Mouse (Mus musculus): ENCODE measurements around the gene Ttll5.

Ttll5 gene

DNA sequence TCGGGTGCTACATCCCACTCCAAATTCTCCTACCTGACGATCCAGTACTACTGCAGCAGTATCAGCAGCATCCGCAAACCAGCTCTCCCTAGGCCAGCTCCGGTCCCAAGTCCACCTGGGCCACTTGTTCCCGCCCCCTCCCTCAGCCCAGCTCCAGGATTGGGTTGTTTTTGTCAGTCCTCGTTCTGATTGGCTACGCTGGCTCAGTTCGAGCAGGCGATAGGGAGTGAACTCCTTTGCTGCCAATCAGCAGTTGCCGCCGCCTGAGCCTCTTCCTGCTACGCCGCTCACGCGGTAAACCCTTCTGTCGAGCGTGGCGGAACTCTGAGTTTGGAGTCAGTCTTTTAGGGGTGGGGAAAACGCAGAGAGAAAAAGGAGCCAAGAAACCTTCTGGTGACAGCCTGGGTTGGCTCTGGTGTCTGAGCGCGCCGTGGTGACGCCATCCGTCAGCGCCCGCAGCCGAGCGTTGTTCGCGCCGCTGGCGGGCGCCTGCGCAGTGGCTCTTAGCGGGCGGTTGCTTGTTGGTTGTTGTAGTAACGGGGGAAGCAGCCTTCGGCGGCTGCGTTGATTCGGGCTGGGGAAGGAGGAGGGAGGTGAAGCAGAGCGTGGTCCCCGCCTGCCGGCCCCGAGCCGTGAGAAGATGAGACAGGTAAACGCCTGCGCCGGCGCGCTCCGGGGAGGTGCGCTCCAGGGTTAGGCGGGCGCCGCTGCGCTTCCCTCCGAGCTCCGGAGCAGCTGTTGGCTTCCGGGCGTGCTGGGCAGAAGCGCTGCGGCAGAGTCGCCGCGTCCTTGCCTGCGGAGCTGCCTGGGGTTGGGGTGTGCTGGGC lies at the start of gene Ttll5, which contains the start of gene Erg28:
Gene Ttll5, plus strand, starts transcription at position 222 of the 827 bp plus-strand sequence.
Gene Erg28, minus strand, starts transcription at position 113 of the 827 bp plus-strand sequence.
- DNase-seq (ENCODE audit: extremely low read depth, low read depth), result peak; percentile 93

DNA sequence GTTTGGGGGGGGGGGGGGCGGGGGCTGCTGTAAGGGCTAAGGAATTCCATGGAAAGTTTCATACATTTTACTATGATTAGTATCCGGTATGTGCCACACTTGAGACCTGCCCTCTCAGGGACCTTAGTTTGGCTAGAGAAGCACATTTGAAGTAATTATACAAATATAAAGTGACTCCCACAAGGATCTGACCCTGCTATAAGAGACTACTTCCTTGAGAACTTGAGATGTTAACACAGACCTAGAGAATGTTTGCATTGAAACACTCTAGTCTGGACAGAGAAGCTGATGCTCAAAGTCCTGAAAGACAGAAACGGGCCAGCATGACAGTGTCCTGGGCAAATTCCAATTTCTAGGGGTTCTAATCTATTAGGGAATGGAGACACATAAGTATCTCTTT lies 45.5 kb upstream of the Ttll5 start:
- no peak for DNase-seq (ENCODE audit: extremely low read depth, low read depth)

DNA sequence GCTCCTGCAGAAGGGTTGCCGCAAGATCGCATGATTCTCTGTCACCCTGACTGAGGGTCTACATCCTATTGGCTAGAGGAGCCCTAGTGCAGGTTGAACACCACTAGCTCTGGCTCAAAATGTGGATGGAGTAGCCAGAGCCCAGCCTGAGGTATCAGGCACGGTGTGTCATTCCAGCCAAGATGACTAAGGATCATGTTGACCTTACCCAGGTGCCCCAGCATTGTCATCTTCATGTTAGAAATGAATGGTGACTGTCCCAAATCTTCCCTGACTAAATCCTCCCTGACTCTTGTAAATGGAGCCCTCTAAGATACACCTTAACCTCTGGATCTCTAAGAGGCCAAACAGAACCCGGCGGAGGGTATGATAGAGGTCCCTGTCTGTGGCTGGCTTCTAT lies 44.8 kb upstream of the Ttll5 start:
- no peak for DNase-seq (ENCODE audit: extremely low read depth, low read depth)

DNA sequence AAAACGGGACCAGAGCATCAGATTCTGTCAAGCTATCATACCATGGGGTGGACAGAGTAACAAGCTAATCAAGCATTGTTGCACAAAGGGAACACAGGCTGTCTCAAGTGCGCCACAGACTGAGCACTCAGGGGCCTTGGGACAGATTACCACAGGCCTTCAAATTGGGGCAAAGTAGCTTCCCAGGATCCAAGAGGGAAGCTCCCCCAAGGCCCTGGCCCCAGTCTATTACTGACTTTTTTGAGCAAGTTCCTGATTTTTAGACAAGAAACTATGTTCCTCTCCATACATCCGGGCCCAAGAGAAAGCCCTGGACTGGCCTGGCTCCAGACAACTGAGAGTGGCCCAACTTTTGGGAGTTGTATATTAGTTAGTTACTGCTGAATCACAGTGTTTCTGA lies 42.9 kb upstream of the Ttll5 start:
- DNase-seq (ENCODE audit: extremely low read depth, low read depth), result no peak

DNA sequence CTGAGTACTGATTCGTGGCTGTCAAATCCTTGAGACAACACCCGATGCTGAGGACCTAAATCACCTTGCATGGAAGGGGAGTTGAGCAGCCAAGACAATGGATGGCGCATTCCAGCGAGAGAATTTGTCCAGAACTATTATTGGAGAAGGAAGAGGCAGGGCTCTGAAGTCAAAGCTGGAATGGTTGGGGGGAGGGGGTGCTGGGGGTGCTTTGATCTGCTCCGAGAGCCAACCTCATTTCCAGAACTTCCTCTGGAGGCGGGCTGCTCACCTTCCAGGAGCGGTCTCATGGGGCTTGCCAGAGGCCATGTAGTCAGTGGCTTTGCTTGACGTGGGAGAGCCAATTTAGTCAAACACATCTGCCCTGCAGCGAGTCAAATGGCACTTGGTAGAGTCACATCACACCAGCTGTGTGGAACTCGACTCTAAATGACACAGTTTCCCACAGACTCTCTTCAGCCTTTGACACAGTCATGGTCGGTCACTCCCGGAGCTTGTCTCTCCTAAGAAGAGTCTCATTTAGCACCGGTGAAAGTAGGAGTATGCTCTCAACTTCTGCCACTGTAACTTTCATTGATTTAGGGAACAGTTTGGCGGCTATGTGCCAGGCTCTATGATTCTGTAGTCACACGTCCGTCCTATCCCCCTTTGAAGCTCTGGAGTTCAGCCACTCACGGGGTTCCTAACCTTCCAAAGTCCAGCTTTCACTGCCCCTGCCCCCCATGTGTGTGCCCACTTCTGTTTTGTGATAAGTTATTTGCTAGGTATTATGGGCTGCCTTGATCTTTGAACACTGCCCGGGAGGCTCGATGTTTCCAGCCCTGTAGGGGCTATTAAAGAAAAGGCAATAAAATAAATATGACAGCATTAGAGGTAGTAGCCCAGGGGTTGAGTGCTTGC lies 39.3 kb upstream of the Ttll5 start:
- DNase-seq (ENCODE audit: extremely low read depth, low read depth), result no peak

DNA sequence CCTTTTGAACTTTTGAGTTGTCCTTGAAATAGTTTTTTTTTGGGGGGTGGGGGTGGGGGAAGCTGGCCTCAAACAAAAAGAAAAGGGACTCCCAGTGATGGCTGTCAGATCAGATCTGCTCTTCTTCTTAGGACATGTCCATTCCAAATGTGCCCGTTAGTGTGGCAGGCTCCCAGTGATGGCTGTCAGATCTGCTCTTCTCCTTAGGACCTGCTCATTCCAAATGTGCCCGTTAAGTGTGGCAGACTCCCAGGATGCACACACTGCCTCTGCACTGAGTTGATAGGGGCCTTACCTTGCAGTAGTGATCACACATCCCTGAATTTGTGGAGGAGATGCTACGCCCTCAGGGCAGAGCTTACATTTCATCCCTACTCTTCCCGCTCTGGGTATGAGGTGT lies 32.3 kb upstream of the Ttll5 start:
- DNase-seq (ENCODE audit: extremely low read depth, low read depth), result no peak

DNA sequence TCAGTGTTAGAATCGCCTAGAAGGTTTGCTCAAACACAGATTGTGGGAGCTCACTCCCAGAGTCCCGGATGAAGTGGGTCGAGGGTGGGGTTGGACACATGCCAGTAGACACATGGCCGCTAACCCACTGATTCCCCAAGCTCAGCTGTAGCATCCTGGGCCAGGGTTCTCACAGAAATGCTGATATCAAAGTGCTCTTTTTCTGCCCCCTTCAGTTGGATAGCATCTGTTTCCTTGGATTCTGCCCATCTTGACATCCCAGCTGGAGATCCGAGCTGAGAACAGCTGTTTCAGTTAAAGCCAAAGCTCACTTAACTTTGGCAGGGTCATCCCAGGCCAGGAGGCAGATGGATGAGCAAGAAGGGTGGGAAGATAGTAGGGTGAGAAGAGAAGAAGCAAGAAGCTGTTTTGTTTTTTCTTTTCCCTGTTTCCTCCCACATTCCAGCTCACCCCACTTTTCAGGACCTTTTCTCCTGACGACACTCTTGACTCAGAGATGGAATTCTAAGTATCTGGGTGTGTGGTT lies 31.6 kb upstream of the Ttll5 start:
- no peak for DNase-seq (ENCODE audit: extremely low read depth, low read depth)

DNA sequence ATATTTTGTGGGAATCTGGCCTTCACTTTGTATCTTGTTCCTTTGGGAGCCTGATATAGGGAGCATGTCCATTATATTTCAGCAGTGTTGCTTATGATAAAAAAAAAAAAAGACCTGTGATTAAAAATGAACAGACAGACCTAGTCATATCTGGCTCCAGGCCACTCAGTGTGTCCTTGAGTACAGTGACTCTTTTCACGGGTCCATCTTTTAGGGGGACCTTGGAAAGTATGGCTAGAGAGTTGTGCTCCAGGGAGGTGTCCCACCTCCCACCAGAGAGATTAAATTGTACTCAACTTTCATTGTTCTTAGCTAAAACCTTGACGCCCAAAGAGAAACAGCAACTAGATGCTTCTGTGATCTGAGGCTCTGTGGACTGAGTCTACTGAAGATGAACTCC lies 30.4 kb upstream of the Ttll5 start:
- DNase-seq (ENCODE audit: extremely low read depth, low read depth), result no peak

DNA sequence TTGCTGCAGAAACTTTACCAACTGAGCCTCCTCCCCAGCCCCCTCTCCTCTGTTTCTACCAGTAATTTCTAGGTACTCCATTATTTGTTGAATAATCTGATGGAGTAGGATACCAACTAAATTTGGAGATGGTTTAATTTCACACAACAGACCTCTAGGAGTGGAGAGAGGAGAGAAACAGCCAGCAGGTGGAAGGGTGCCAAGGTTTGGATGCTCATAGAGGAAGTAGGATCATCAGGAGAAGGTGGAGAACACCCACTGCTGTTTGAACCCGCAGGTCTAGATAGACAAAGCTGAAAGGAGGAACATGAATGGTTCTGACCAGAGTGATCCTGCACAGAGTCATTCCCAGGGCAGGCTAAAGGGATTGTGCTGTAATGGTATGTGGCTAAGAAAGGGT lies 28.9 kb upstream of the Ttll5 start:
- no peak for DNase-seq (ENCODE audit: extremely low read depth, low read depth)

DNA sequence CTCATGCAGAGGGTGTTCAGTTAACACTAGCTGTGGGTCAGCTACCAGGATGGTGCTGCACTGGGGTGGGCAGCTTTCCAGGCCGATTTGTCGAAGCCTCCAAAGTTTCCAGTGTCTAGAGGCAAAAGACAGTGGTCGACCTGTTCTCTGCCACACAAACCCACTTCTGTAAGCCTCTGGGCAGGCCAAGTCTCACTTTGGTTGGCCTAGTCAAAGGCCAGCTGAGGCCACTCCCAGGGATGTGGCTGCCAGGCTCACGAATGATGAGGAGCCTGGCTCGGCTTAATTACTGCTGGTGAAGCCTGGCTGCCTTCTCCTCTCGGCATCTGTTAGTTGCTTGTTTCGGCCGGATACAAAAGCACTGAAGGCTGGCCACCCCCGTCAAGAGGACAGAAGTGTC lies 24.4 kb upstream of the Ttll5 start:
- DNase-seq (ENCODE audit: extremely low read depth, low read depth), result no peak

DNA sequence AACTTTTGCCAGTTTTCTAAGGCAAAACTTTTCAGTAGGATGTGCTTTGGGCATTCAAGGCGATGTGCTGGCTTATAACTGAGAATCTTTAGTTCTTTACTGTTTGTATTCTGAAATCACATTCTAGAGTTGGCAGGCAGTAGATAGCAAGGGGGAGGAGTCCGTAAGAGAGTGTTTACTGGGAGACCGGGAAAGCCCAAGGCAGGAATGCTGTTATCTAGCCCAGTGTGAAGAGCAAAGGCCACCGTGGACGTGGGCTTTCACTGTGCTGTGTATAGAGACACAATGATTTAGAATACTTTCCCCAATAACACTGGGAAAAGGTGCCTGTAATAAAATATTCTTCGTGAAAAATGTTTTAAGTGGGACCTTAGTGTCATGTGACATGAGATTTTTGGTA lies 14.7 kb upstream of the Ttll5 start:
- no peak for DNase-seq (ENCODE audit: extremely low read depth, low read depth)

DNA sequence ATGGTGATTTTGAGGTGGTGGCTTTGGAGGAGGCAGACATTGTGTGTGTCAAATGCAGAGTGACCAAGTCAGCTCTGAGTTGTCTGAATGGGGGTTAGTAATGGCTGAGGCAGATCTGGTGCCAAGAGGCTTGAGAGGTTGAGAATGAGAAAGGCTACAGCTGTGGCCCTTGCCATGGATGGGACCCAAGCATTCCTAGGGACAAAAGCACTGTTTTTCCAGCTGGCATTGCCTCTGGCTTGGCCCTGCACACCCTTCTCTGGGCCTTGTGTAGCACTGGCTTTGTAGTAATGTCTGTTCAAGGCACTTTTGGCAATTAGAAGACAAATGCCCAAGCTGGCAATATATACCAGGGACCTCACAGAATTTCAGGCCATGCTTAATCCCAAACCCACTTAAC lies 13.5 kb upstream of the Ttll5 start:
- no peak for DNase-seq (ENCODE audit: extremely low read depth, low read depth)

DNA sequence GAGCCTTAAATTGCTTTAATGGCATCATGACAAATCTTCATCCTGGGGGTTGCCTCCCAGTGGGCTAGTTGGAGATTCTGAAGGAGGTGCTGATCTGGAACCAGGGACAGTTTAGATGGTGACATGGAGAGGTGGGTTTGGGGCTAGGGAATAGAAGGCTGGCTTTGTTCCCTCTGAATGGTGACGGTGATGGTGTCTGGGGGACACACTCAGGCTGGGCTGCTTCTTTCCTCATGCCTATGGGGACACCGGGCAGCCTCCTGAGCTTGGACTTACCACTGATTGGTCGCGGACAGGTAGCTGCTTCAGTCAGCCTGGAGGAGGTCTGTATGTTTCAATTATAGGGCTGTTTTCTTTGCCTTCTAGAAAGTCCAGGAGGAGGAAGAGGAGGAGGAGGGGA lies 12.8 kb upstream of the Ttll5 start:
- no peak for DNase-seq (ENCODE audit: extremely low read depth, low read depth)

DNA sequence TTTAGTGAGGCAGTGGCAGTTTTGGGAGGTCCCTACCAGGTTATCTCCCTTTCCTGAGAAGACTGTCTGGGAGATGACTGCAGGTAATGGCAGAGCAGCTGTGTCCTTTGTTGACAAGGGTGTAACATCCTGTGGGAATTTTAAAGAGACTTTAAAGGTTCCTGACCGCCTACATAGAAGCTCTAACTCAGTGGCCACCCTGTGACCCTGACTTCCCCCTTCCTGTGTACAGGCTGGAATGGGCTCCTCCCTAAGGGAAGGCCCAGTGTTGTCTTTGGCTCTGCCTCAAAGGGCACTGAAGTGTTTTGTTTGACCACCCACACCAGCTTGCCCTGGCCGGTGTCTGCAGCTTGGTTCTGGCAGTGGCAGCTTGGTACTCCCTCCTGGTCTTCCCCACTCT lies 10.9 kb upstream of the Ttll5 start:
- no peak for DNase-seq (ENCODE audit: extremely low read depth, low read depth)

DNA sequence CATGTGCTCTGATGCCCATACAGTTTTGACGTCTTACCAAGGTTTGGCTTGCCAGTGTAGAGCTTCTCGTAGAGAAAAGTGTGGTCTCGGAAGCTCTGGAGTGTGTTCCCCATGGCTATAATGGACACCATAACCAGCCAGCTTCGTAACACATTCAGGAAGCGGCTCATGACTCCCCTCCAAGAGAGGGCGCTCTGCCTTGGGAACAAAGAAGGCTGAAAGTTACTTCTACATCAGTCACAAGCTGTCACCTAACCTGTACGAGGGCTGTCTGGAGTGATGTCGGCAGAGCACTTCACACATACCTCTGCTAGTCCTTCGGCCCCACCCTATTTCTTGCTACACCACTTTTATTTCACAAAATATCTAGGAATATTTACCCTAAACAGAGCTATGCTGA lies 2.4 kb upstream of the Ttll5 start:
- no peak for DNase-seq (ENCODE audit: extremely low read depth, low read depth)

DNA sequence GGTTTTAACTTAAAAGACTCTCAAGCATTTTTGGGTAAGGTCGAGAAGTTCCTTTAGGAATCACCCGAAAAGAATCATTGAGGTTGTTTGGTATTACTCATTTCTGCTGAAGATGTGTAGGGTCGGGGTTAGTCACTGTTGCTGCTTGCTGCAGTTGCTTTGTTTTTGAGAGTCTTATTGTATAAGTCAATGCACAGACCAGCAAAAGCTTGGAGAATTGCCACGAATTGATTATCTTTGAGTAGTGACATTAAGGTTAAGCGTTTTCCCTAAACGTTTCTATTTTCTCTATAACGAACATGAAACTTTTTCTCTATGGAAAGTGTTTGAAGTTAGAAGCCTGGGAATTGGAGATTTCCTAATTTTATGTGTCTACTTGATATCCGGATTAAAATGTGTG lies 902 bp downstream of the Ttll5 start:
- DNase-seq (ENCODE audit: extremely low read depth, low read depth), result no peak

DNA sequence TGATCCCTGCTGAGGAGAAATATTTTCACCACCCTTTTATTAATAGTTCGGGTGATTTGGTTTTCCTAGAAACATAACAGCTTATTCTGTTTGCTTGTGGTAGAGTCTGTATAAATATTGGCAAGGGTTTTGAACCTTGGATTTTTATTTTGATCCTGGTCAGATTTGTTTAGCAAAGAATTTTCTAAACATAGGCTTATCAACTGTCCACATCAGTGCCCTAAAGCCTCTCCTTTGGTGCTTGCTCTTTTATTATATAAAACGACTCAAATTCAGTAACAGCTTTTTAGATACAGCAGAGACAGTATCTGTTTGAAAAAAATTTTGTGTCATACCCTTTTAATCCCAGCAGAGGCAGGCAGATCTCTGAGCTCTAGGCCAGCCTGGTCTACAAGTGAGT lies 1.4 kb downstream of the Ttll5 start:
- DNase-seq (ENCODE audit: extremely low read depth, low read depth), result no peak

DNA sequence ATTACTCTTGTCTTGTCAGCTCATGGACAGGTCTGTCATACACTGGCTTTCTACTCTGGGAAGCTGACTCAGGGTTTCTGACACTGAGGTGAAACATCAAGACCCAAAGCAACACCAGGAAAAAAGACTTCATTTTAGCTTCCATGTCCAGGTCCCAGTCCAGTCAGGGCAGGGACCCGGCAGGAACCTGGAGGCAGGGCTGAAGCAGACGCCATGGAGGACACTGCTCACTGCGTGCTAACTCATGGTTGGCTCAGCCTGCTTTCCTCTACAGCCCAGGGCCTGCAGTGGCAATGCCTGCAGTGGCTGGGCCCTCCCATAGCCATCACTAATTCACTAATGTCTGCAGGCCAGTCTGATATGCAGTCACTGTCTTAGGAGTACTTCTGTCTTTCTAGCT lies 4.4 kb downstream of the Ttll5 start:
- no peak for DNase-seq (ENCODE audit: extremely low read depth, low read depth)

DNA sequence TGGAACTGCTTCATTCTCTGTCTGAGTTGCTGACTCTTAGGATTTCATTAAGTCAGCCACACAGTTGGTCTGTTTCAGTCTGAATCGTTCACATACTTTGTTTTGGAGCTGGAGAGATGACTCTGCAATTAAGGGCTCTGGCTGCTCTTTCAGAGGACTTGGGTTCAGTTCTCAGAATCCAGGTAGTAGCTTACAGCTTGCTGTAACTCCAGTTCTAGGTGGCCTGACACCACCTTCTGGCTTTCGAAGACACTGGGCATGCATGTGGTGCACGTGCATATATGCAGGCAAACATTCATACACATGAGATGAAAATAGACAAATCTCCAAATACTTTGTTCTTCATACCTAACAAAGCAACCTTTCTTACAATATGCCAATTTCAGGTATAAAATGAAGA lies 5.4 kb downstream of the Ttll5 start:
- DNase-seq (ENCODE audit: extremely low read depth, low read depth), result no peak

DNA sequence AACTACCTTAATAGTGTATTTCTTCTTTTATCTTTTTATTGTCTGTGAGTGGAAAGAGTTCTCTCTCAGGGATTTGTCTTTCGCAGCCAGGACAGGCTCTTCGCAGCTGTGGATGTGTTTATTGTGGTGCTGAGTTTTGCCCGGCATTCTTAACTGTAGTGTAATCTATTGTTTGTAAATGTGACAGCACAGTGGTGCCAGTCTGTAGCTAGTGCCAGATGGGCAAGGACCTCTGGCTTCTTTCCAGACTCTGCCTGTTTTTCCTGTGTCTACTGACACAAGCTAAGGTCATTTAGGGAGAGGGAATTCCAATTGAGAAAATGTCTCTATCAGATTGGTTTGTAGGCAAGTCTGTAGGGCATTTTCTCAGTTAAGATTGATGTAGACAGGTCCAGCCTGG lies 6.2 kb downstream of the Ttll5 start:
- no peak for DNase-seq (ENCODE audit: extremely low read depth, low read depth)

DNA sequence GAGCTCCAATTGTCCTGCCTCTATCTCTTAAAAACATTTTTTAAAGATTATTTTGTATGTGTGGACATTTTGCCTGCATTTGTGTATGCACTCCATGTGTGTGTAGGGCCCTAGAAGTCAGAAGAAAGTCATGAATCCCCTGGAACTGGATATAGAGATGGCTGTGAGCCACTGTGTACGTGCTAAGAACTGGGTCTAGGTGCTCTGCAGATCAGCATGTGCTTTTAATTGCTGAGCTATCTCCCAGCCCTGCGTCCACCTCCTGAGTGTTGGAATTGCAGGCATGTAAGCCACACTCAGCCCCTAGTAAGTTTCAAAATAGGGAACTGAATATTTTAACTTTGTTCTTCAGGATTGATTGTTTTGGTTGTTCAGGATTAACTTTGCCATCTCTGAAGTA lies 10.1 kb downstream of the Ttll5 start:
- DNase-seq (ENCODE audit: extremely low read depth, low read depth), result no peak

DNA sequence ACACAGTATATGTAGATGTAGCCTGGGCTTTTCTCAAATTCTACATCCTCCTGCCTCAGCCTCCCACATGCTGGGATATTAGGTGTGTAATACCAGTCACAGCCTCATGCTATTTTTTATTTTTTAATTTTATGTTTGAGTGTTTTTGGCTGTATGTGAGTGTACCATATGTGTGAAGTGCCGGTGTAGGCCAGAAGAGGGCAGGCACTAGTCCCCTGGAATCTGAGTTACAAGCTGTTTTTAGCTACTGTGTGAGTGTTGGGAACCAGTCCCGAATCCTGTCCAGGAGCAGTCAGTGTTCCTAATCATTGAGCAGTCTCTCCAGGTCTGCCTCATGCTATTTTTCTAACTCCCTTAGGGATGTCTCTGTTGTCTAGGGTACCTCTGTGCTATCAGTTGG lies 13.3 kb downstream of the Ttll5 start:
- DNase-seq (ENCODE audit: extremely low read depth, low read depth), result no peak
